8 mouse cellular contexts compared by ENCODE assay signal in genomic region chr10:84019381-84019780, GRCm38 (mm10).
DNase-seq lines count a peak whose midpoint lies in the region; ATAC-seq and TF ChIP-seq lines count a peak whose summit lies in the region.

No protein-coding gene starts in this region.

- H3K4me1 ChIP-seq in intestine, postnatal 0 days (replicated peaks; ENCODE audit: control insufficient read depth, insufficient read depth, low read length), result no peaks in the 10 kb centered on the region
- no peaks in the 10 kb centered on the region for H3K4me1 ChIP-seq in intestine, embryonic 15.5 days (replicated peaks)
- no peaks in the 10 kb centered on the region for H3K4me1 ChIP-seq in kidney, postnatal 0 days (replicated peaks; ENCODE audit: insufficient read depth, low read length)

- no peak for ATAC-seq in intestine, postnatal 0 days
- no peak for ATAC-seq in intestine, embryonic 15.5 days
- ATAC-seq in frontal cortex, adult (ENCODE audit: low TSS enrichment), result peak; percentile 94
- no peak for ATAC-seq in kidney, postnatal 0 days (replicated peaks; ENCODE audit: low FRiP score, low read depth)
- ATAC-seq in neutrophil, adult 5-6 weeks (ENCODE audit: extremely low read depth, insufficient number of reproducible peaks, low FRiP score, poor library complexity, severe bottlenecking), result 0 out of 2 replicates have a peak, but pooled peaks have one; percentile 47

- H3K9me3 ChIP-seq in intestine, postnatal 0 days (ENCODE audit: control insufficient read depth), result no peaks in the 10 kb centered on the region
- H3K9me3 ChIP-seq in intestine, embryonic 15.5 days, result no peaks in the 10 kb centered on the region
- H3K9me3 ChIP-seq in kidney, postnatal 0 days (replicated peaks; ENCODE audit: low read length), result no peaks in the 10 kb centered on the region

- H3K27me3 ChIP-seq in intestine, postnatal 0 days (replicated peaks; ENCODE audit: control insufficient read depth, insufficient read depth, low read length), result no peaks in the 10 kb centered on the region
- H3K27me3 ChIP-seq in intestine, embryonic 15.5 days (replicated peaks), result no peaks in the 10 kb centered on the region
- no peaks in the 10 kb centered on the region for H3K27me3 ChIP-seq in kidney, postnatal 0 days (ENCODE audit: insufficient read depth, low read length)

- no peak overlapping the region for H3K4me3 ChIP-seq in intestine, postnatal 0 days (ENCODE audit: low read depth, low read length)
- no peak overlapping the region for H3K4me3 ChIP-seq in intestine, embryonic 15.5 days (replicated peaks)
- H3K4me3 ChIP-seq in kidney, postnatal 0 days (replicated peaks; ENCODE audit: low read depth, low read length), result no peak overlapping the region

- no peaks in the 10 kb centered on the region for H3K36me3 ChIP-seq in intestine, postnatal 0 days (ENCODE audit: control insufficient read depth, insufficient read depth)
- no peaks in the 10 kb centered on the region for H3K36me3 ChIP-seq in intestine, embryonic 15.5 days
- H3K36me3 ChIP-seq in kidney, postnatal 0 days (ENCODE audit: insufficient read depth, low read length), result no peaks in the 10 kb centered on the region

- WGBS in intestine, postnatal 0 days, result 22% methylated on average over 9 of the region's 9 CpGs
- WGBS in intestine, embryonic 15.5 days, result 24% methylated on average over 9 of the region's 9 CpGs
- 17% methylated on average over 9 of the region's 9 CpGs for WGBS in kidney, postnatal 0 days

- peak; percentile 78 for TF ChIP-seq CTCF in intestine, postnatal 0 days (IDR thresholded peaks at IDR 0.05; ENCODE audit: low read depth)
- peak; percentile 82 for TF ChIP-seq CTCF in kidney, postnatal 0 days (IDR thresholded peaks at IDR 0.05; ENCODE audit: low read depth)

- DNase-seq in cerebellum, adult 11-12 months, result peak; percentile 55
- peak; percentile 82 for DNase-seq in kidney, postnatal 0 days (ENCODE audit: low spot score)
- DNase-seq in liver, result peak; percentile 50
- DNase-seq in thymus, postnatal 10 days (ENCODE audit: low spot score in 2 of 2), result peak; percentile 25 to 59

- H3K4me2 ChIP-seq in intestine, postnatal 0 days (replicated peaks; ENCODE audit: low read depth), result no peak overlapping the region
- no peak overlapping the region for H3K4me2 ChIP-seq in intestine, embryonic 15.5 days (replicated peaks)
- no peak overlapping the region for H3K4me2 ChIP-seq in kidney, postnatal 0 days (ENCODE audit: low read length)

- H3K27ac ChIP-seq in intestine, postnatal 0 days (ENCODE audit: low read depth, low read length), result no peak overlapping the region
- H3K27ac ChIP-seq in intestine, embryonic 15.5 days, result no peak overlapping the region
- no peak overlapping the region for H3K27ac ChIP-seq in kidney, postnatal 0 days

- H3K9ac ChIP-seq in intestine, postnatal 0 days (ENCODE audit: low read depth, low read length), result no peak overlapping the region
- no peak overlapping the region for H3K9ac ChIP-seq in intestine, embryonic 15.5 days
- no peak overlapping the region for H3K9ac ChIP-seq in kidney, postnatal 0 days (ENCODE audit: low read depth, low read length)

Comparison
In these comparisons a context has a peak if more than half of its experiments do, and no peak if none do; other contexts are left out.
1. ATAC-seq: peak in frontal cortex, adult (single experiment) and neutrophil, adult 5-6 weeks (single experiment); none in intestine, postnatal 0 days (single experiment), intestine, embryonic 15.5 days (single experiment) and kidney, postnatal 0 days (single experiment).
2. Peak in every context shown above with its lines, with median percentiles within 50 percentile points of each other: DNase-seq.